9 mouse cellular contexts compared by ENCODE assay signal in genomic region chr19:42673133-42673532, GRCm38 (mm10).
A peak's percentile ranks its signal among the peaks of the same experiment; 100 is the strongest.
DNase-seq lines count a peak whose midpoint lies in the region; ATAC-seq and TF ChIP-seq lines count a peak whose summit lies in the region.
"Had no signal": no experiment of that assay in that cellular context is flagged by ENCODE, and none has a peak within 500 bp of the region (broad histone marks: within the 10 kb centered on the region; RNA-seq: fewer than 3 reads in every experiment).

No protein-coding gene starts in this region.

- no peaks in the 10 kb centered on the region for H3K27me3 ChIP-seq in embryonic facial prominence, embryonic 14.5 days (replicated peaks; ENCODE audit: control insufficient read depth, insufficient read depth, low read length)
- peaks cover 6% of the 10 kb centered on the region for H3K27me3 ChIP-seq in hindbrain, embryonic 11.5 days (ENCODE audit: control insufficient read depth, insufficient read depth, low read length)
- H3K27me3 ChIP-seq in midbrain, postnatal 0 days (ENCODE audit: insufficient read depth, low read length), result no peaks in the 10 kb centered on the region

- no peaks in the 10 kb centered on the region for H3K36me3 ChIP-seq in embryonic facial prominence, embryonic 14.5 days (ENCODE audit: control insufficient read depth, insufficient read depth, low read length)
- H3K36me3 ChIP-seq in hindbrain, embryonic 11.5 days (ENCODE audit: control insufficient read depth, insufficient read depth, low read length), result no peaks in the 10 kb centered on the region
- no peaks in the 10 kb centered on the region for H3K36me3 ChIP-seq in midbrain, postnatal 0 days (ENCODE audit: insufficient read depth, low read length)

- DNase-seq in embryonic facial prominence, embryonic 14.5 days (ENCODE audit: low spot score), result peak; percentile 30
- DNase-seq in hindbrain, embryonic 11.5 days (ENCODE audit: low spot score), result peak; percentile 79
- peak; percentile 72 to 73 for DNase-seq in layer of hippocampus, adult 8-10 months (ENCODE audit: low spot score in 2 of 2)
- DNase-seq in midbrain, postnatal 0 days (ENCODE audit: low spot score), result peak; percentile 88
- no peak for DNase-seq in gastrocnemius, postnatal 14 days
- DNase-seq in gastrocnemius, postnatal 36 days, result no peak
- no peak for DNase-seq in gastrocnemius, postnatal 10 days
- no peak for DNase-seq in lung, postnatal 4 days

- H3K4me1 ChIP-seq in embryonic facial prominence, embryonic 14.5 days (ENCODE audit: control insufficient read depth, insufficient read depth, low read length), result peaks cover 6% of the 10 kb centered on the region; the same call in 1 of the 2 replicates
- 0 out of 2 replicates have a peak, but pooled peaks cover 5% of the 10 kb centered on the region for H3K4me1 ChIP-seq in hindbrain, embryonic 11.5 days (replicated peaks; ENCODE audit: control insufficient read depth, insufficient read depth, low read length)
- peaks cover 8% of the 10 kb centered on the region; the same call in 1 of the 2 replicates for H3K4me1 ChIP-seq in midbrain, postnatal 0 days (ENCODE audit: insufficient read depth, low read length)

- H3K9me3 ChIP-seq in embryonic facial prominence, embryonic 14.5 days (ENCODE audit: control insufficient read depth, low read length), result no peaks in the 10 kb centered on the region
- no peaks in the 10 kb centered on the region for H3K9me3 ChIP-seq in hindbrain, embryonic 11.5 days (ENCODE audit: control insufficient read depth, low read length)
- H3K9me3 ChIP-seq in midbrain, postnatal 0 days (ENCODE audit: low read length), result no peaks in the 10 kb centered on the region

- intact Hi-C loops in gastrocnemius, postnatal 14 days (cut with DNase I; ENCODE audit: low total_unique reads), result no loop called here
- intact Hi-C loops in gastrocnemius, postnatal 36 days (cut with DNase I), result no loop called here

- H3K9ac ChIP-seq in embryonic facial prominence, embryonic 14.5 days (ENCODE audit: low read depth, low read length), result no peak overlapping the region
- no peak overlapping the region for H3K9ac ChIP-seq in hindbrain, embryonic 11.5 days (ENCODE audit: low read depth, low read length)
- H3K9ac ChIP-seq in midbrain, postnatal 0 days (replicated peaks; ENCODE audit: low read length, poor library complexity, severe bottlenecking), result no peak overlapping the region

- no peak for TF ChIP-seq CTCF in midbrain, postnatal 0 days (IDR thresholded peaks at IDR 0.05)

- no peak for ATAC-seq in embryonic facial prominence, embryonic 14.5 days (ENCODE audit: low read depth)
- peak; percentile 87 for ATAC-seq in hindbrain, embryonic 11.5 days (ENCODE audit: low FRiP score)
- peak; percentile 61 for ATAC-seq in midbrain, postnatal 0 days (ENCODE audit: low FRiP score)

- no peak overlapping the region for H3K4me3 ChIP-seq in embryonic facial prominence, embryonic 14.5 days (ENCODE audit: low read depth, low read length)
- no peak overlapping the region for H3K4me3 ChIP-seq in hindbrain, embryonic 11.5 days (ENCODE audit: low read depth, low read length)
- no peak overlapping the region for H3K4me3 ChIP-seq in midbrain, postnatal 0 days (ENCODE audit: low read depth, low read length)
- H3K4me3 ChIP-seq: erythroblast, embryonic 14.5 days had no signal

- no peak overlapping the region for H3K4me2 ChIP-seq in embryonic facial prominence, embryonic 14.5 days (ENCODE audit: low read depth, low read length)
- H3K4me2 ChIP-seq in hindbrain, embryonic 11.5 days (replicated peaks; ENCODE audit: low read depth, low read length), result no peak overlapping the region
- no peak overlapping the region for H3K4me2 ChIP-seq in midbrain, postnatal 0 days (ENCODE audit: low read depth, low read length, poor library complexity, severe bottlenecking)

- no peak overlapping the region for H3K27ac ChIP-seq in embryonic facial prominence, embryonic 14.5 days (replicated peaks; ENCODE audit: low read depth, low read length)
- H3K27ac ChIP-seq in hindbrain, embryonic 11.5 days (ENCODE audit: low read depth, low read length), result peak overlapping the region; percentile 51
- H3K27ac ChIP-seq in midbrain, postnatal 0 days (ENCODE audit: low read depth, low read length), result peak overlapping the region; percentile 38; the same call in 1 of the 2 replicates

- 40% methylated on average over 9 of the region's 9 CpGs for WGBS in embryonic facial prominence, embryonic 14.5 days
- WGBS in hindbrain, embryonic 11.5 days, result 13% methylated on average over 9 of the region's 9 CpGs
- 9% methylated on average over 9 of the region's 9 CpGs for WGBS in midbrain, postnatal 0 days

Comparison
In these comparisons a context has a peak if more than half of its experiments do, and no peak if none do; other contexts are left out.
1. DNase-seq: peak in embryonic facial prominence, embryonic 14.5 days (single experiment), hindbrain, embryonic 11.5 days (single experiment), layer of hippocampus, adult 8-10 months (2 of 2) and midbrain, postnatal 0 days (single experiment); none in gastrocnemius, postnatal 14 days (single experiment), gastrocnemius, postnatal 36 days (0 of 2), gastrocnemius, postnatal 10 days (single experiment) and lung, postnatal 4 days (0 of 2).